Mouse (Mus musculus): Measurements from ENCODE around the gene Opn3.

GRCm38 (mm10) chr1:175629248-175629647 lies 63.3 kb downstream of the Opn3 start:
- TF ChIP-seq CTCF (IDR thresholded peaks at IDR 0.05; ENCODE audit: extremely low read depth, insufficient read depth, low read length) = no peak
- TF ChIP-seq POLR2A (IDR thresholded peaks at IDR 0.05; ENCODE audit: extremely low read depth, insufficient read depth, low read length) = no peak

Measured in cortical plate, adult 2 months (tissue).